Mouse (Mus musculus) Patski (cell line): ENCODE data around the gene Prune1. TPM values are rescaled to one million over a fixed set of nuclear protein-coding genes. Genes with fewer than 3 reads are reported as not detected.

Experiments
- ATAC-seq: fragments of 100-300 bp; one replicate; pipeline ENCODE4 v1.8.0; 2021
- CTCF ChIA-PET: fragments of 350-600 bp; sonication (Branson Sonifier 250); formaldehyde crosslinking; loops from one replicate; lab custom pipeline; 2022; ENCODE audit warnings: inconsistent platforms; lab: Charles Lee
- POLR2A ChIA-PET: fragments of 350-600 bp; sonication (Branson Sonifier 250); formaldehyde crosslinking; loops from one replicate; lab custom pipeline; 2022; ENCODE audit warnings: antibody characterized with exemption, inconsistent platforms; lab: Charles Lee
- DNase-seq: peaks from one replicate; pipeline ENCODE4 v3.0.0-alpha.2; 2011; ENCODE audit warnings: low read depth, low spot score
- H3K27me3 ChIP-seq: fragments of 371-371 bp; one replicate; pipeline ENCODE4 v1.5.1; 2021
- CTCF ChIP-seq: fragments of 100-300 bp; IDR thresholded peaks from one replicate; pipeline ENCODE4 v1.5.1; 2021
- in situ Hi-C: fragments of 300-500 bp; cut with MboI; formaldehyde crosslinking; loops from 3 replicates; pipeline ENCODE4 v1.11.1; 2018; ENCODE audit warnings: low pct_unique_long_range_greater_than_20kb, mixed read lengths
- polyA plus RNA-seq: library from polyadenylated mRNA; unstranded; gene quantifications from one replicate; pipeline ENCODE4 v1.2.3, GENCODE M21; 2021

The Prune1 gene
- polyA plus RNA-seq, 1 experiment from 2014 or later = 42.2 TPM

- ChIA-PET POLR2A (interaction anchor here (0.7 to 2.2 kb wide), 4 partner anchors 11 to 170 kb away, joined by 3 to 6 read pairs (median 3); partner anchors contain the start of genes Mindy1 and Prune1), CTCF (interaction anchor here (0.9 to 1.8 kb wide), 4 partner anchors 16 to 93 kb away, joined by 4 to 5 read pairs (median 5); partner anchors contain the start of genes Bnipl and Tnfaip8l2)
- DNase-seq = no peak
- no peaks in the 10 kb centered on the region for H3K27me3 ChIP-seq
- no peak for ATAC-seq
- TF ChIP-seq CTCF = no peak
- in situ Hi-C loops = no loop called here
Observed at GRCm38 (mm10) chr3:95235386-95236301, 46.2 kb downstream of the Prune1 start.

GRCm38 (mm10) chr3:95233303-95233980, 48.4 kb downstream of the Prune1 start:
- ChIA-PET POLR2A (interaction anchor here (1.3 to 6.7 kb wide), 2 partner anchors 16 to 18 kb away, joined by 4 to 39 read pairs; partner anchors contain the start of genes Bnipl and Gabpb2), CTCF (interaction anchor here (1.0 to 1.3 kb wide), 4 partner anchors 9 to 77 kb away, joined by 3 read pairs; no protein-coding TSS in a partner anchor)
- no peaks in the 10 kb centered on the region for H3K27me3 ChIP-seq
- no peak for TF ChIP-seq CTCF
- no peak for ATAC-seq
- in situ Hi-C loops = no loop called here
- DNase-seq = no peak

- H3K27me3 ChIP-seq = no peaks in the 10 kb centered on the region
- TF ChIP-seq CTCF = no peak
- CTCF ChIA-PET = interaction anchor here (1.0 to 1.3 kb wide), 4 partner anchors 9 to 78 kb away, joined by 3 read pairs; no protein-coding TSS in a partner anchor
- DNase-seq (peak; percentile 85), ATAC-seq (peak; percentile 63)
- POLR2A ChIA-PET = interaction anchor here (0.7 to 6.7 kb wide), 4 partner anchors 15 to 127 kb away, joined by 4 to 39 read pairs (median 14); partner anchors contain the start of genes Bnipl, Gabpb2, Mindy1 and Prune1
- in situ Hi-C loops = no loop called here
Observed at GRCm38 (mm10) chr3:95232771-95233170, 49.1 kb downstream of the Prune1 start.

- ChIA-PET CTCF (interaction anchor here (0.9 to 1.5 kb wide), 5 partner anchors 11 to 79 kb away, joined by 3 to 7 read pairs (median 3); partner anchors contain the start of gene Gabpb2), POLR2A (interaction anchor here (0.7 to 6.7 kb wide), 5 partner anchors 10 to 51 kb away, joined by 3 to 39 read pairs (median 3); partner anchors contain the start of genes Gabpb2, Gm128, Mindy1 and Prune1)
- H3K27me3 ChIP-seq = no peaks in the 10 kb centered on the region
- no peak for TF ChIP-seq CTCF
- in situ Hi-C loops = no loop called here
- DNase-seq (no peak), ATAC-seq (no peak)
Observed at GRCm38 (mm10) chr3:95231298-95232221, 50.3 kb downstream of the Prune1 start, which contains the start of gene Mllt11. Gene Mllt11 (minus strand): TSS chr3:95232171.

- no peak for DNase-seq
- ChIA-PET POLR2A (interaction anchor here (0.7 to 6.7 kb wide), 6 partner anchors 11 to 51 kb away, joined by 3 to 39 read pairs (median 4); partner anchors contain the start of genes Gabpb2, Gm128, Mindy1 and Prune1), CTCF (interaction anchor here (0.9 to 1.5 kb wide), 4 partner anchors 12 to 64 kb away, joined by 3 to 7 read pairs (median 4); partner anchors contain the start of gene Gabpb2)
- no peak for ATAC-seq
- H3K27me3 ChIP-seq = no peaks in the 10 kb centered on the region
- in situ Hi-C loops = no loop called here
- TF ChIP-seq CTCF = no peak
Observed at GRCm38 (mm10) chr3:95230495-95231297, 51.2 kb downstream of the Prune1 start.

GRCm38 (mm10) chr3:95229781-95230494, 51.9 kb downstream of the Prune1 start:
- no peak for TF ChIP-seq CTCF
- in situ Hi-C loops = no loop called here
- H3K27me3 ChIP-seq = no peaks in the 10 kb centered on the region
- DNase-seq (no peak), ATAC-seq (no peak)
- ChIA-PET CTCF (interaction anchor here (0.8 to 2.6 kb wide), 4 partner anchors 9 to 65 kb away, joined by 3 to 12 read pairs (median 3); partner anchors contain the start of gene Gabpb2), POLR2A (interaction anchor here (0.9 to 6.7 kb wide), 5 partner anchors 10 to 52 kb away, joined by 3 to 39 read pairs (median 6); partner anchors contain the start of genes Gabpb2, Mindy1 and Prune1)

GRCm38 (mm10) chr3:95228894-95229780, 52.7 kb downstream of the Prune1 start:
- DNase-seq = no peak
- peak; percentile 3 for ATAC-seq
- POLR2A ChIA-PET = interaction anchor here (0.6 to 6.7 kb wide), 6 partner anchors 11 to 201 kb away, joined by 3 to 39 read pairs (median 4); partner anchors contain the start of genes Gabpb2, Mindy1 and Prune1
- H3K27me3 ChIP-seq = no peaks in the 10 kb centered on the region
- no peak for TF ChIP-seq CTCF
- CTCF ChIA-PET = interaction anchor here (0.6 to 2.6 kb wide), 4 partner anchors 8 to 249 kb away, joined by 3 to 12 read pairs (median 3); partner anchors contain the start of gene Gabpb2
- in situ Hi-C loops = no loop called here
